ENCODE assay signal across 19 mouse cellular contexts in genomic region chr13:14059582-14059981, GRCm38 (mm10). TPM values are rescaled to one million over a fixed set of nuclear protein-coding genes. Genes with fewer than 3 reads are reported as not detected.
DNase-seq lines count a peak whose midpoint lies in the region; ATAC-seq lines count a peak whose summit lies in the region.
"Had no signal": no experiment of that assay in that cellular context is flagged by ENCODE, and none has a peak within 500 bp of the region (broad histone marks: within the 10 kb centered on the region; RNA-seq: fewer than 3 reads in every experiment).

No protein-coding gene starts in this region.

- H3K4me1 ChIP-seq in intestine, embryonic 15.5 days (replicated peaks), result 0 out of 2 replicates have a peak, but pooled peaks cover 5% of the 10 kb centered on the region

- intact Hi-C loops in heart, postnatal 36 days (cut with DNase I), result no loop called here

- no peaks in the 10 kb centered on the region for H3K27me3 ChIP-seq in intestine, embryonic 15.5 days (replicated peaks)
- H3K27me3 ChIP-seq: CH12.LX, Patski had no signal

- DNase-seq in heart, adult 11 months, result peak; percentile 74
- DNase-seq in heart, postnatal 36 days, result no peak
- DNase-seq in fat pad, adult 2 months (ENCODE audit: extremely low read depth, low read depth, low spot score), result peak; percentile 58
- DNase-seq: adrenal gland, adult 2 months; adrenal gland, adult 8-10 months; adrenal gland, postnatal 10 days; adrenal gland, postnatal 14 days; adrenal gland, postnatal 25 days; adrenal gland, postnatal 36 days; B cell, adult 2 months; cerebellum, adult 11 months; cerebellum, adult 11-12 months; cerebellum, adult 18-20 months had no signal

- no peak overlapping the region for H3K4me3 ChIP-seq in intestine, embryonic 15.5 days (replicated peaks)

- H3K27ac ChIP-seq in intestine, embryonic 15.5 days, result no peak overlapping the region

- H3K4me2 ChIP-seq in intestine, embryonic 15.5 days (replicated peaks), result no peak overlapping the region

- ATAC-seq in intestine, embryonic 15.5 days, result no peak
- ATAC-seq: activated CD4-positive, CD25-positive, alpha-beta regulatory T cell, adult 4 months; CD4-positive, CD25-positive, alpha-beta regulatory T cell, adult 4 months; Patski had no signal

- no peaks in the 10 kb centered on the region for H3K9me3 ChIP-seq in intestine, embryonic 15.5 days
- H3K9me3 ChIP-seq: G1E had no signal

- no peak overlapping the region for H3K9ac ChIP-seq in intestine, embryonic 15.5 days

- H3K36me3 ChIP-seq in intestine, embryonic 15.5 days, result peaks cover 7% of the 10 kb centered on the region; the same call in 1 of the 2 replicates

RNA-seq across cellular contexts. Expression of gene Arid4b, which starts 3.5 kb away (rescaled TPM):
- 10 to 100 TPM; 22.0 to 23.5 TPM for total RNA-seq in heart, postnatal 36 days (2021)
- 51.7 and 52.2 TPM in 2 replicates for polyA plus RNA-seq in intestine, embryonic 15.5 days (2015; fragmentation: Nextera tagmentation; extraction: Ambion mirVana)

RNA-seq across cellular contexts. Expression of gene Ggps1, which starts 3.7 kb away (rescaled TPM):
- total RNA-seq in heart, postnatal 36 days (2021), result 10 to 100 TPM; 20.4 to 26.1 TPM
- 38.7 and 46.8 TPM in 2 replicates for polyA plus RNA-seq in intestine, embryonic 15.5 days (2015; fragmentation: Nextera tagmentation; extraction: Ambion mirVana)

RNA-seq across cellular contexts. Expression of gene Tbce, which starts 20.1 kb away (rescaled TPM):
- 10 to 100 TPM; 19.1 to 23.5 TPM for total RNA-seq in heart, postnatal 36 days (2021)
- polyA plus RNA-seq in intestine, embryonic 15.5 days (2015; fragmentation: Nextera tagmentation; extraction: Ambion mirVana), result 42.3 and 49.3 TPM in 2 replicates

Comparison
In these comparisons a context has a peak if more than half of its experiments do, and no peak if none do; other contexts are left out.
1. DNase-seq: peak in heart, adult 11 months (single experiment) and fat pad, adult 2 months (single experiment); none in heart, postnatal 36 days (0 of 2).